Mouse (Mus musculus) erythroblast, embryonic 14.5 days (primary cell): ENCODE measurements around the gene Ddi2.

ENCODE experiments used
- GATA1 ChIP-seq: IDR thresholded peaks from 2 replicates; pipeline ENCODE4 v1.6.1; 2012; ENCODE audit warnings: low read length, inconsistent platforms, mixed read lengths
- TAL1 ChIP-seq: IDR thresholded peaks from 3 replicates; pipeline ENCODE4 v1.6.1; 2012; ENCODE audit warnings: low read length, inconsistent platforms, mixed read lengths

GRCm38 (mm10) chr4:141653044-141653443 is 70.2 kb downstream of the Ddi2 start:
- TF ChIP-seq GATA1 (no peak), TAL1 (no peak)
